In the genomic region with DNA sequence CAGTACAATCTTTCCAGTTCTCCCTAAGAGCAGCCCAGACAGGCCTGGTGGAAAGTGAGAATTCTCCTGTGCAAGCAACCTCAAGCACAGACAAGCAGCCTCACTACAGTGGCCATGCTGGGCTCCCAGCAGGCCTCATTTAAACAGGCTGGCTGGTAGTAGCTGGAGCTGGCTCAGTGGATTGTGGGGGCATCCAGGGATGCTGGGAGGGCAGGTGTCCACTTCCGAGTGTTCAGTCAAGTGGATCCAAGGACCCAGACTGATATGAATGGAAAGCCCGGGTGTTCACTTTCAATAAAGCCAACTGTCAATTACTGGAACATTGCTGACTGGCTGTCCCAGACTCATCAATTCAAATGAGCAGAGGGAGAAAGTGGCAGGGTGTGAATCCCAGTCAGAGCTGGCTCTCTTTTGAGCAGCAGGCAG, we compare ENCODE assay signal across 12 mouse cellular contexts.
DNase-seq lines count a peak whose midpoint lies in the region; ATAC-seq lines count a peak whose summit lies in the region.
"Had no signal": no experiment of that assay in that cellular context is flagged by ENCODE, and none has a peak within 500 bp of the region (broad histone marks: within the 10 kb centered on the region; RNA-seq: fewer than 3 reads in every experiment).

No protein-coding gene starts in this region.

- DNase-seq in left cerebral cortex, postnatal 4 days = peak; percentile 74
- DNase-seq in left cerebral cortex, adult 9 months (ENCODE audit: low spot score in 2 of 2) = no peak
- DNase-seq in cerebellum, postnatal 14 days = peak; percentile 71 to 83
- DNase-seq in hindbrain, embryonic 11.5 days (ENCODE audit: low spot score) = peak; percentile 23
- peak; percentile 60 for DNase-seq in retina, embryonic 14.5 days (ENCODE audit: low spot score)
- DNase-seq in ovary, postnatal 36 days (ENCODE audit: low spot score) = no peak
- no peak for DNase-seq in left cerebral cortex, postnatal 10 days (ENCODE audit: extremely low spot score in 1 of 2, low spot score in 2 of 2)
- DNase-seq in urinary bladder, postnatal 14 days (ENCODE audit: low spot score) = no peak
- DNase-seq: adrenal gland, postnatal 36 days; embryo, embryonic 11 days; kidney, adult 18-20 months; lung, embryonic 14.5 days had no signal

- 16% methylated on average over 2 of the region's 2 CpGs for WGBS in hindbrain, embryonic 11.5 days

- peak; percentile 77 for ATAC-seq in hindbrain, embryonic 11.5 days (ENCODE audit: low FRiP score)

- peaks cover 3% of the 10 kb centered on the region; the same call in 1 of the 2 replicates for H3K4me1 ChIP-seq in hindbrain, embryonic 11.5 days (replicated peaks; ENCODE audit: control insufficient read depth, insufficient read depth, low read length)

- no peak overlapping the region for H3K4me3 ChIP-seq in hindbrain, embryonic 11.5 days (ENCODE audit: low read depth, low read length)

- no peak overlapping the region for H3K4me2 ChIP-seq in hindbrain, embryonic 11.5 days (replicated peaks; ENCODE audit: low read depth, low read length)
- H3K4me2 ChIP-seq: lung, embryonic 14.5 days had no signal

- H3K27me3 ChIP-seq in hindbrain, embryonic 11.5 days (ENCODE audit: control insufficient read depth, insufficient read depth, low read length) = no peaks in the 10 kb centered on the region; the same call in 1 of the 2 replicates

- H3K9ac ChIP-seq in hindbrain, embryonic 11.5 days (ENCODE audit: low read depth, low read length) = no peak overlapping the region
- H3K9ac ChIP-seq: lung, embryonic 14.5 days had no signal

- intact Hi-C loops in left cerebral cortex, postnatal 4 days (cut with DNase I) = no loop called here
- intact Hi-C loops in left cerebral cortex, postnatal 10 days (cut with DNase I) = no loop called here

- no peaks in the 10 kb centered on the region for H3K36me3 ChIP-seq in hindbrain, embryonic 11.5 days (ENCODE audit: control insufficient read depth, insufficient read depth, low read length)

- peak overlapping the region; percentile 56 for H3K27ac ChIP-seq in hindbrain, embryonic 11.5 days (ENCODE audit: low read depth, low read length)

- H3K9me3 ChIP-seq in hindbrain, embryonic 11.5 days (ENCODE audit: control insufficient read depth, low read length) = no peaks in the 10 kb centered on the region

Comparison
In these comparisons a context has a peak if more than half of its experiments do, and no peak if none do; other contexts are left out.
1. DNase-seq: peak in left cerebral cortex, postnatal 4 days (single experiment), cerebellum, postnatal 14 days (2 of 2), hindbrain, embryonic 11.5 days (single experiment) and retina, embryonic 14.5 days (single experiment); none in left cerebral cortex, adult 9 months (0 of 2), ovary, postnatal 36 days (single experiment), left cerebral cortex, postnatal 10 days (0 of 2) and urinary bladder, postnatal 14 days (single experiment).